Mouse (Mus musculus) mature B cell (primary cell): ENCODE data around the gene Prss42.

Experiments
- in situ Hi-C: fragments of 300-500 bp; cut with MboI; formaldehyde crosslinking; loops from 2 replicates; pipeline ENCODE4 v1.14.3; 2019

The Prss42 gene

GRCm38 (mm10) chr9:110797866-110798265, at the start of gene Prss42:
Gene Prss42, plus strand, starts transcription at chr9:110798166.
- in situ Hi-C loops = no loop called here

GRCm38 (mm10) chr9:110748451-110748850, 49.5 kb upstream of the Prss42 start:
- in situ Hi-C loops = no loop called here

GRCm38 (mm10) chr9:110750404-110751187, 47.4 kb upstream of the Prss42 start:
- in situ Hi-C loops = no loop called here

- in situ Hi-C loops = no loop called here
Measured at GRCm38 (mm10) chr9:110751412-110751811, 46.6 kb upstream of the Prss42 start.

GRCm38 (mm10) chr9:110752917-110753435, 45.0 kb upstream of the Prss42 start:
- in situ Hi-C loops = no loop called here

- in situ Hi-C loops = no loop called here
Measured at GRCm38 (mm10) chr9:110753773-110754172, 44.2 kb upstream of the Prss42 start.

GRCm38 (mm10) chr9:110757816-110758215, 40.1 kb upstream of the Prss42 start:
- in situ Hi-C loops = no loop called here

GRCm38 (mm10) chr9:110758605-110759004, 39.4 kb upstream of the Prss42 start:
- in situ Hi-C loops = no loop called here

GRCm38 (mm10) chr9:110759265-110759664, 38.7 kb upstream of the Prss42 start:
- in situ Hi-C loops = no loop called here

GRCm38 (mm10) chr9:110760886-110761285, 37.1 kb upstream of the Prss42 start:
- in situ Hi-C loops = no loop called here

GRCm38 (mm10) chr9:110762763-110763162, 35.2 kb upstream of the Prss42 start:
- in situ Hi-C loops = no loop called here

- in situ Hi-C loops = no loop called here
Measured at GRCm38 (mm10) chr9:110763405-110763804, 34.6 kb upstream of the Prss42 start.

- in situ Hi-C loops = no loop called here
Measured at GRCm38 (mm10) chr9:110772336-110772735, 25.6 kb upstream of the Prss42 start.

- in situ Hi-C loops = no loop called here
Measured at GRCm38 (mm10) chr9:110774403-110775268, 23.3 kb upstream of the Prss42 start.

- in situ Hi-C loops = no loop called here
Measured at GRCm38 (mm10) chr9:110775269-110776022, 22.5 kb upstream of the Prss42 start.

GRCm38 (mm10) chr9:110778100-110778499, 19.9 kb upstream of the Prss42 start:
- in situ Hi-C loops = no loop called here

GRCm38 (mm10) chr9:110778559-110778958, 19.4 kb upstream of the Prss42 start:
- in situ Hi-C loops = no loop called here

GRCm38 (mm10) chr9:110779242-110779913, 18.6 kb upstream of the Prss42 start:
- in situ Hi-C loops = no loop called here

- in situ Hi-C loops = no loop called here
Measured at GRCm38 (mm10) chr9:110781256-110781721, 16.7 kb upstream of the Prss42 start.

- in situ Hi-C loops = no loop called here
Measured at GRCm38 (mm10) chr9:110781731-110782130, 16.2 kb upstream of the Prss42 start.

GRCm38 (mm10) chr9:110783611-110784010, 14.4 kb upstream of the Prss42 start:
- in situ Hi-C loops = no loop called here
